Mouse (Mus musculus) midbrain, embryonic 16.5 days (tissue): ENCODE results near the gene Purb. TPM values are rescaled to one million over a fixed set of nuclear protein-coding genes. Genes with fewer than 3 reads are reported as not detected.

Experiments used
- ATAC-seq: fragments of 200-750 bp; cut with Nextera tagmentation; 2 replicates; pipeline ENCODE4 v1.8.0; 2017; ENCODE audit warnings: moderate TSS enrichment
- H3K27ac ChIP-seq: fragments of 300-500 bp; sonication (generic); 2 replicates; pipeline ENCODE4 v1.5.1; 2014; ENCODE audit warnings: mild to moderate bottlenecking, low read length, mixed read lengths
- H3K27me3 ChIP-seq: fragments of 300-500 bp; sonication (generic); 2 replicates; pipeline ENCODE4 v1.6.1; 2014; ENCODE audit warnings: low read depth, low read length, mixed read lengths; ENCODE audit not compliant: control insufficient read depth, insufficient read depth
- H3K36me3 ChIP-seq: fragments of 300-500 bp; sonication (generic); 2 replicates; pipeline ENCODE4 v1.6.1; 2014; ENCODE audit warnings: mild to moderate bottlenecking, low read length, moderate library complexity, mixed read lengths; ENCODE audit not compliant: control insufficient read depth, insufficient read depth
- H3K4me1 ChIP-seq: fragments of 300-500 bp; sonication (generic); 2 replicates; pipeline ENCODE4 v1.6.1; 2014; ENCODE audit warnings: mild to moderate bottlenecking, low read length, mixed read lengths; ENCODE audit not compliant: control insufficient read depth, insufficient read depth
- H3K4me2 ChIP-seq: fragments of 300-500 bp; sonication (generic); 2 replicates; pipeline ENCODE4 v1.6.1; 2014; ENCODE audit warnings: mild to moderate bottlenecking, low read length, mixed read lengths
- H3K4me3 ChIP-seq: fragments of 300-500 bp; sonication (generic); 2 replicates; pipeline ENCODE4 v1.5.1; 2014; ENCODE audit warnings: low read depth, mild to moderate bottlenecking, low read length, moderate library complexity, mixed read lengths
- H3K9ac ChIP-seq: fragments of 300-500 bp; sonication (generic); 2 replicates; pipeline ENCODE4 v1.6.1; 2014; ENCODE audit warnings: low read depth, low read length, mixed read lengths
- H3K9me3 ChIP-seq: fragments of 300-500 bp; sonication (generic); replicated peaks from 2 replicates; pipeline ENCODE4 v1.6.1; 2014; ENCODE audit warnings: mild to moderate bottlenecking, low read length, mixed read lengths; ENCODE audit not compliant: control insufficient read depth, poor library complexity, severe bottlenecking
- WGBS: fragments of 180-500 bp; shearing (Covaris S2); extraction: QIAGEN DNeasy Blood & Tissue Kit; methylation state at CpG from one replicate; pipeline ENCODE4 v1.1.7; 2014; 5-methylcytosine and 5-hydroxymethylcytosine counted together
- polyA plus RNA-seq: library from polyadenylated mRNA; unstranded; fragments of >200 nt; fragmentation: Nextera tagmentation; extraction: Ambion mirVana; gene quantifications from 2 replicates; pipeline ENCODE4 v1.2.1, GENCODE M21; 2015

The Purb gene
- 11.2 and 11.7 TPM in 2 replicates for polyA plus RNA-seq

DNA sequence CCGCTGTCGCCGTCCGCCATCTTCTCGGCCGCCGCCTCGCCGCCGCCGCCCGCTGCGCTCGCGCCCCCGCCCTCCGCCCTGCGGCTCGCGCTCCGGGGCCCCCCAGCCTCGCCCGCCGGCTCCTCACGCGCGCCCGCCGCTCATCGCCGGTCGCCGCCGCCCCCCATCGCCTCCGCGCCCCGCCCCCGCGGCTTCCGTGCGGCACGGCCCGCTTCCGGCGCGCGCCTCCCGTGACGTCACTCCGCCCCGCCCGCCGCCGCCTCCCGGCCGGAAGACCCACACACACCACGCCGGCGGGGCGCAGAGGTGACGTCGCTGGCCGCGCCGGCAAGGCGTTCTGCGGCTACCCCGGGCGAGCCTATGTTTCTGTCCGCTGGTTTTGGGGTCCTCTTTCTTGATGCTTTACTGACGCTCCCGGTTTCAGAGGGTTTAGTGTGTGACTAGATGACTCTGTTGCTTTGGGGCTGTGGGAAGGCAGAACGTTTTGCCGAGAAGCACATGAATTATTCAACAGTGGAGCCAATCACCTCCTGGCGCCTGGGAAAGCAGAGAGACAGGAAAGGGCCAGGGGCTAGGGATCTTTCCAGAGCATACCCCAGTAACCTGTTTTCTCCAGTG is at the start of gene Purb:
TSS of gene Purb (minus strand) at position 51 of the 618 bp plus-strand sequence.
- Histone ChIP-seq H3K36me3 (no peaks in the 10 kb centered on the region), H3K4me2 (peak within 1 kb of the TSS; percentile 78), H3K4me1 (peaks cover 32% of the 10 kb centered on the region), H3K27me3 (peaks cover 2% of the 10 kb centered on the region; the same call in 1 of the 2 replicates), H3K9me3 (no peaks in the 10 kb centered on the region), H3K9ac (peak within 1 kb of the TSS; percentile 78), H3K27ac (peak within 1 kb of the TSS; percentile 94), H3K4me3 (peak within 1 kb of the TSS; percentile 71)
- peak; percentile 95 for ATAC-seq
- WGBS = 0% methylated on average over 20 of the region's 76 CpGs

GRCm38 (mm10) chr11:6525241-6525640 is 49.5 kb upstream of the Purb start:
- Histone ChIP-seq H3K4me2 (no peak overlapping the region), H3K9me3 (no peaks in the 10 kb centered on the region), H3K27me3 (no peaks in the 10 kb centered on the region), H3K9ac (no peak overlapping the region), H3K4me3 (no peak overlapping the region), H3K4me1 (peaks cover 9% of the 10 kb centered on the region), H3K27ac (no peak overlapping the region), H3K36me3 (peaks cover 14% of the 10 kb centered on the region)
- WGBS = 35% methylated on average over 1 of the region's 1 CpGs
- no peak for ATAC-seq

DNA sequence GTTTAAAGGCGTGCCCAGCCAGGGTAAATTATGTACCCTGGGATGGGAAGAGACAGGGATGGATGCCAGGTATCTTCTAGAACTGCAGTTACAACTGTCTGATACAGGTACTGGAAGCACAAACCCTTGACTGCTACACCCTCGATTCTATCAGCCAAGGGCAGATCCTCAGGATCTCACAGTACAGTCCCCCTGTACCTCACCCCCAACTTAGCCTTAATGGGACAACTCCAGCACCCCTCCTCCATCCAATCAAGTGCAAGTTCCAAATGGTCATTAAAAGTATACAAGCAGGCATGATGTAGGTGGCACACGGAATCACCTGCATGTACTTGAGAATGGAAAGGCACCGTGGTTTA is 49.1 kb upstream of the Purb start:
- peaks cover 14% of the 10 kb centered on the region for H3K36me3 ChIP-seq
- no peak overlapping the region for H3K27ac ChIP-seq
- no peak overlapping the region for H3K9ac ChIP-seq
- no peaks in the 10 kb centered on the region for H3K27me3 ChIP-seq
- H3K9me3 ChIP-seq = no peaks in the 10 kb centered on the region
- no peak for ATAC-seq
- H3K4me2 ChIP-seq = no peak overlapping the region
- no peak overlapping the region for H3K4me3 ChIP-seq
- WGBS = 89% methylated on average over 4 of the region's 4 CpGs
- peaks cover 9% of the 10 kb centered on the region for H3K4me1 ChIP-seq

- H3K27ac ChIP-seq = no peak overlapping the region
- ATAC-seq = no peak
- H3K9me3 ChIP-seq = no peaks in the 10 kb centered on the region
- WGBS = 86% methylated on average over 8 of the region's 8 CpGs
- no peak overlapping the region for H3K4me3 ChIP-seq
- peaks cover 9% of the 10 kb centered on the region for H3K4me1 ChIP-seq
- H3K9ac ChIP-seq = no peak overlapping the region
- H3K27me3 ChIP-seq = no peaks in the 10 kb centered on the region
- peaks cover 14% of the 10 kb centered on the region for H3K36me3 ChIP-seq
- no peak overlapping the region for H3K4me2 ChIP-seq
These were observed 48.6 kb upstream of the Purb start for GRCm38 (mm10) chr11:6524165-6524879.

GRCm38 (mm10) chr11:6523662-6524088 is 48.0 kb upstream of the Purb start:
- H3K4me1 ChIP-seq = peaks cover 9% of the 10 kb centered on the region
- H3K4me3 ChIP-seq = no peak overlapping the region
- H3K27ac ChIP-seq = no peak overlapping the region
- H3K36me3 ChIP-seq = peaks cover 14% of the 10 kb centered on the region
- WGBS = 73% methylated on average over 1 of the region's 1 CpGs
- no peaks in the 10 kb centered on the region for H3K9me3 ChIP-seq
- no peak overlapping the region for H3K4me2 ChIP-seq
- H3K27me3 ChIP-seq = no peaks in the 10 kb centered on the region
- H3K9ac ChIP-seq = no peak overlapping the region
- no peak for ATAC-seq

GRCm38 (mm10) chr11:6522782-6523525 is 47.2 kb upstream of the Purb start:
- Histone ChIP-seq H3K36me3 (peaks cover 14% of the 10 kb centered on the region), H3K4me1 (peaks cover 9% of the 10 kb centered on the region), H3K9ac (no peak overlapping the region), H3K9me3 (no peaks in the 10 kb centered on the region), H3K27me3 (no peaks in the 10 kb centered on the region), H3K27ac (no peak overlapping the region), H3K4me3 (no peak overlapping the region), H3K4me2 (no peak overlapping the region)
- ATAC-seq = no peak
- 76% methylated on average over 9 of the region's 9 CpGs for WGBS

GRCm38 (mm10) chr11:6520507-6521173 is 44.9 kb upstream of the Purb start, which contains the start of gene Myo1g:
TSS of gene Myo1g (minus strand) at chr11:6520965.
- Histone ChIP-seq H3K36me3 (peaks cover 12% of the 10 kb centered on the region), H3K27me3 (no peaks in the 10 kb centered on the region), H3K4me2 (no peak within 1 kb of the TSS), H3K9me3 (no peaks in the 10 kb centered on the region), H3K4me3 (no peak within 1 kb of the TSS), H3K9ac (no peak within 1 kb of the TSS), H3K4me1 (no peaks in the 10 kb centered on the region), H3K27ac (no peak within 1 kb of the TSS)
- 77% methylated on average over 7 of the region's 7 CpGs for WGBS
- no peak for ATAC-seq

- Histone ChIP-seq H3K9me3 (no peaks in the 10 kb centered on the region), H3K36me3 (peaks cover 1% of the 10 kb centered on the region), H3K4me3 (no peak overlapping the region), H3K4me2 (no peak overlapping the region), H3K27ac (no peak overlapping the region), H3K27me3 (no peaks in the 10 kb centered on the region), H3K9ac (no peak overlapping the region), H3K4me1 (no peaks in the 10 kb centered on the region)
- 73% methylated on average over 11 of the region's 11 CpGs for WGBS
- ATAC-seq = no peak
These were observed 43.8 kb upstream of the Purb start for GRCm38 (mm10) chr11:6519491-6520033.
